Mouse (Mus musculus): ENCODE measurements around the gene Tm4sf1.

- TF ChIP-seq POLR2A (IDR thresholded peaks at IDR 0.05; ENCODE audit: insufficient read length, low read depth) (no peak), MYOG (IDR thresholded peaks at IDR 0.05; ENCODE audit: control insufficient read depth in 1 of 3, insufficient read depth in 1 of 3, insufficient read length in 2 of 3, low read depth in 2 of 3) (no peak), MAX (IDR thresholded peaks at IDR 0.05; ENCODE audit: low read depth) (no peak), E2F4 (IDR thresholded peaks at IDR 0.05; ENCODE audit: insufficient read depth) (no peak), USF1 (IDR thresholded peaks at IDR 0.05; ENCODE audit: low read depth) (no peak), CEBPB (IDR thresholded peaks at IDR 0.05; ENCODE audit: insufficient read depth, poor library complexity, severe bottlenecking) (no peak), REST (IDR thresholded peaks at IDR 0.05; ENCODE audit: insufficient read depth, insufficient read length) (no peak), MYOD1 (IDR thresholded peaks at IDR 0.05; ENCODE audit: control insufficient read depth in 1 of 3, insufficient read length in 2 of 3, low read depth in 2 of 3) (no peak), POLR2AphosphoS2 (IDR thresholded peaks at IDR 0.05; ENCODE audit: insufficient read length, low read depth) (no peak), TCF12 (IDR thresholded peaks at IDR 0.05; ENCODE audit: insufficient read depth, poor library complexity, severe bottlenecking) (no peak), TCF3 (IDR thresholded peaks at IDR 0.05; ENCODE audit: insufficient read length, low read depth) (no peak), SRF (IDR thresholded peaks at IDR 0.05; ENCODE audit: control insufficient read depth, insufficient read length, low read depth) (no peak)
Observed at GRCm38 (mm10) chr3:57296574-57296973, 5.2 kb downstream of the Tm4sf1 start.
